Mouse (Mus musculus): ENCODE data around the gene Nfyb.

- TF ChIP-seq CTCF (IDR thresholded peaks at IDR 0.05; ENCODE audit: control insufficient read depth, insufficient read depth, low read length) (no peak), POLR2A (IDR thresholded peaks at IDR 0.05; ENCODE audit: borderline replicate concordance, control insufficient read depth, low read depth, low read length) (no peak)
These were observed 32.7 kb upstream of the Nfyb start for GRCm38 (mm10) chr10:82796471-82797118.

Data from bone marrow, adult 2 months (tissue).